Mouse (Mus musculus) spleen, adult 10 weeks (tissue): Measurements from ENCODE around the gene Ccdc78. TPM values are rescaled to one million over a fixed set of nuclear protein-coding genes. Genes with fewer than 3 reads are reported as not detected.

Source experiments
- polyA plus RNA-seq: library from polyadenylated mRNA; stranded (reverse); fragments of 350-450 nt; fragmentation: Illumina TruSeq; extraction: RNeasy Lipid Tissue Mini Kit (QIAGEN cat#74804); gene quantifications from one replicate; pipeline ENCODE4 v1.2.3, GENCODE M21; 2015; ENCODE audit warnings: low replicate concordance; ENCODE audit not compliant: insufficient read depth

The Ccdc78 gene
- polyA plus RNA-seq: not detected

DNA sequence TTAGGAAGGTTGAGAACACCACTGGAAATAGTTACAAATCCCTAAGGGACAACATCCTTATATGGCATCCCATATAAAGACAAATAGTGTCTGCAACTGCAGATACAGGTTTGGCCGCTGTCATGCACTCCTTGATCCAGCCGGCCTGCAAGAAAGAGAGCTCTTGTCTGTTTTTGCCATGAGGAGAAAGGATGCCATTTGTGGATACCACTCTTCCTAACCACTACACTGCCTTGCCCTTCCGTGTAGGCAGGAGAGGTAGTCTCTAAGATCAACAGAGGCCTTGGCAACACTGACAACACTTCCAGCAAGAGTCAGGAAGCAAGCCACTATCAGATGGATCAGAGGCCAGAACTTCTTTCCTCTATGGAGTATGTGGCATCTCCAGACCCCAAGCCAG, at the start of gene Ccdc78:
Ccdc78 (plus strand) TSS at position 301 of the 400 bp plus-strand sequence.

DNA sequence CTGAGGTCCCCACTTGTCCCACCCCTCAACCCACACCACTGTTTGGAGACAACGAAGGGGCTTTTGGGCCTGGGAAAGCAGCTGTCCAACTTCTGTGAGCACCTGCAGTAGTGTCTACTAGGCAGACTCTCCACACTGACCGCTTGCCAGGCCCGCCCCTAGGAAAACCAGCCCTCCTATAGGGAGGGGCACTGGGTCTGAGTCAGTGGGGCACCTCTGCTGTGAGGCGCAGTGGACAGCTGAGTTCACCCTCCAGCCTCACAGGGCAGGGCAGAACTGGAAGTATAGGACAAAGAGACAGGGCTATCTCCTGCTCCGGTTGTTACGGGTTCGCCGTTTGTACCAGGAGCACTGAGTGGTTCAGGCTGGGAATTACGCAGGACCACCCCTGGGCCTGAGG, 32.1 kb upstream of the Ccdc78 start, which contains the start of gene Msln:
Msln (minus strand) TSS at position 138 of the 400 bp plus-strand sequence.

GRCm38 (mm10) chr17:25773549-25774120, 12.7 kb upstream of the Ccdc78 start, which contains the start of gene Narfl:
Narfl (plus strand) TSS chr17:25773776.

DNA sequence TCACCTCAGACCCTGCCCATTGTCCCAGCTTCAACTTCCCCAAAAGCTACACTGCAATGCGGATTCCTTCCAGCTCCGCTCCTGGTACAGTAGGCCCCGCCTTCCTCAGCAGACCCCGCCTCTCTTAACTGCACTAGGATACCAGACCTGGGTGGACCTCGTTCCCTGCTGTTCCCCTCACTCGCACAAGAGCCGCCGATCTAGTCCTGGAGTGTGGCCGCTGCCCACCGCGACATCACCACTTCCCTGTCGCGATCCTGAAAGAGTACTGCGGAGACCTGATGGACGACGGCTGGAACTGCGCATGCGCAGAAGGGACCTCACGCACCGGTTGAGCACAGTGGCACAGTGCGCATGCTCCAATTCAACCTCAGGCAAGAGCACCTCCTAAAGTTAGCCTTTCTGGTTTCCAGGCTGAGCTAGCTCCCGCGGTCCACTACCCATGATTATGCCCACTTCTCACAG, 1.1 kb upstream of the Ccdc78 start, which contains the start of gene Haghl:
Haghl (minus strand) TSS at position 393 of the 465 bp plus-strand sequence.

GRCm38 (mm10) chr17:25792615-25793014, 6.2 kb downstream of the Ccdc78 start, which contains the start of gene Fam173a:
Fam173a (minus strand) TSS chr17:25792901.

DNA sequence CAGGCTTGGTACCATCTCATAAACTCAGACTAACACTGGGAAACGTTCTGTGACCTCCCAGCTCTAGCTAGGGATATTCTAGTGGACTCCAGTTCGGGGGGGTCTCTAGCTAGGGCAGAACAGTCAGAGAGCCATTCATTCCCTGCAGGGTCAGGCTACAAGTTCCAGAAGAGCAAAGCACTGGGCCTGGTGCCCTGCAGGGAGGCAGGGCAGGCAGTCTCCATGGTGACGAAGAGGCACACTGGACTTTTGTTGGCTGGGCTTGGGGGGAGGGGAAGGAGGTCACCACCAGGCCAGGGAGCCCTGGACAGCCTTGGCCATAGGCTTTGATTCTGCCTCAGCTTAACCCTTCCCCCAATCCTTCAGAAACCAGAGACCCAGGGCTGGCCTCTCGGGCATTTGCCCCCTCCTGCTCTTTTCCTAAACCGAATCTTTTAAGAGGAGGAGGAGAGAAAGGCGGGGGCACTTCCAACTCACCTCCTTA, 9.3 kb downstream of the Ccdc78 start, which contains the start of gene AC134908.4:
AC134908.4 (minus strand) TSS at position 51 of the 484 bp plus-strand sequence.

DNA sequence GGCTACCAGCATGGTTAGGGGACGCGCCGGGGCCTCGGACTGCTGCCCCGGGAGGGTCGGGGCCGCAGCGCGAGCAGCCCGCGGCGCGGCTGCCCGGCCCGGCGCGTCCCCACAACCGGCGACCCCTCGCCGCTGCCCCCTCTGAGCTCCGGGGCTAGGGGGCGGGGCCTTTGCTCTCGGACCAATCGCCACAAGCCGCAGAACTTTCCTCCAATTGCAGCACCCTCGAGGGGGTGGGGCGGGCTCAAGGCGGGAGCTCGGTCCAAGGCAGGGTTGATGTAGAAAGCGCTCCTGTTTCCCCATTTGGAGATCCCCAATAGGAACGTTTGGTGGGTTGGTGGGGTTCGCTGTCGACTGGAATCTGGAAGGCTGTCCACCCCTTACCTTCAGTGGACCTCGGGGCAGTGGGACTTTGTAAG, 10.6 kb downstream of the Ccdc78 start, which contains the start of gene Metrn:
Metrn (minus strand) TSS at position 186 of the 419 bp plus-strand sequence.

DNA sequence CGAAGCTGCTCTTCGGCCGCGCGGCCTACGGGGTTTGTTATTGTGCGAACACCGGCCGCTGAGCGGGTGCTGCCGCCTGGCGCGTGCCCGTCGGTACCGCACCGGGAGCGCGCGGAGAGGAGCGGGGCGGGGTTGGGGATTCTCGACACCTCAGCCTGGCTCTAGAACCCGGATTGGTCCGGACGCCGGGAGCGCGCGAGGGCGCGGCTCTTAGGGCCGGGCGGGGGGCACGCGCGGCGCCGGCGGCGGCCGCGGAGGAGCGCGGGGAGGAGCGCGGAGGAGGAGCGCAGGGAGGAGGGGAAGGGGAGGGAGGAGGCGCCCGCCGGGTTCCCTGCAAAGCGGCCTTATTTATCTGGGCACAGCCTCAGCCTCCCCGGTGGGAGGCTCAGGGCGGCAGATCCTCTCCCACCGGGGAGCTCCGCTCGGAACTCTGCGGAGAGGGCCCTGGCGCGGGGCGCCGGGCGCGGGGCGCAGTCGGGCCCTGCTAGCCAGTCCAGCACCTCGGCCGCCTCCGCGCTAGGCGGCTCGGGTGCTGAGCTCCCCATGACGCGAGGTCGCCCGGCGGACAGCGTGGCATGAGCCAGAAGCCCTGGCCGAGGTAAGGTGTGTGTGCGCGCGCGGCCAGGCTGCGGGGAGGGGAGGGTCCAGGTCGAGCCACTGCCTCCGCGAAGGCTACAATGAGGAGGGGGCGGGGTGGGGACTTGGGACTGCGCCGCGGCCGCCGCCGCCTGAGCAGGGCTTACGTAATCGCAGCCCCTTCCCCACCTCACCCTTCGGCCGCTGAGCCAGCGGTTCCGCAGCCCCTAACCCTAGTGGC, 22.6 kb downstream of the Ccdc78 start, which contains the start of gene Fbxl16:
Fbxl16 (plus strand) TSS at position 297 of the 817 bp plus-strand sequence.

GRCm38 (mm10) chr17:25823452-25823851, 37.1 kb downstream of the Ccdc78 start, which contains the start of gene Wdr24:
Wdr24 (plus strand) TSS chr17:25823627.

DNA sequence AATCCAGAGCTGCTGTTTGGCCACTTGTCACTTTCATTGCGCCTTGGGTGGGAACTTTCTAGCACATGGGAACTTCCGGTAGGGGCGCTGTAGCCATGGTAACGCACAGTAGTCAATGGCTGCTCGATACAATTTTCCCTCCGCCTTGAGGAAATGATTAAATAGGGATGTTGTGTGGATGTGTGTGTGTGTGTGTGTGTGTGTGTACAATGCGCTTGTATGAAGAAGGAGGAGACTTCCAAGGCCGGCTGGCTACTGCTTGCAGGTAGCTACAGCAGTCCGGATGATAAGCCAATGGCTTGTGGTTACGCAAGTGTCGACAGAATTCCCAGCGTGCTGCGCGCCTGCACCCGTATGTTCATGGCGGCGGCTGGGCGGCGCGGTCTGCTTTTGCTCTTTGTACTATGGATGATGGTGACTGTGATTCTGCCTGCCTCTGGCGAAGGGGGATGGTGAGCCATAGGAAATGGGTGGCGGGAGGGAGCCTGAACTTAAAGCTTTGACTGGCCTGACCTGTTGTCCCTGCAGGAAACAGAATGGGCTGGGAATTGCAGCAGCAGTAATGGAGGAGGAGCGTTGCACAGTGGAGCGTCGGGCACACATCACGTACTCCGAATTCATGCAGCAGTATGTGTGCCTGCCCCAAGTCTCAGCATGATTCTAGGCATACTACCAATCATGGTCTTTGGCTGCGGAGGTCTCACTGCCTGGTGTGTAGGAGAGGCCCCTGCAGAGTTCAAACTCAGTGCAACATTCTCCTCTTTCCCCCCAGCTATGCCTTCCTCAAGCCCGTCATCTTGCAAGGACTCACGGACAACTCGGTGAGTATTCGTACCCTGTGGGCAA, 42.6 kb downstream of the Ccdc78 start, which contains the start of gene Jmjd8:
Jmjd8 (plus strand) TSS at position 156 of the 846 bp plus-strand sequence.

GRCm38 (mm10) chr17:25833291-25833663, 46.9 kb downstream of the Ccdc78 start, which contains the start of gene Stub1:
Stub1 (minus strand) TSS chr17:25833404.

GRCm38 (mm10) chr17:25837076-25837410, 50.7 kb downstream of the Ccdc78 start, which contains the start of gene Rhbdl1:
Rhbdl1 (minus strand) TSS chr17:25837295.

Other genes starting within 250 kb of the Ccdc78 start
- gene Sox8, start 215.9 kb upstream of the Ccdc78 start, polyA plus RNA-seq: 0.55 TPM
- gene Lmf1, start 207.5 kb upstream of the Ccdc78 start, polyA plus RNA-seq: 7.9 TPM
- gene Gng13, start 69.4 kb upstream of the Ccdc78 start, polyA plus RNA-seq: not detected
- 3.2 TPM for gene Chtf18, start 59.2 kb upstream of the Ccdc78 start, polyA plus RNA-seq
- gene Rpusd1, start 58.9 kb upstream of the Ccdc78 start, polyA plus RNA-seq: 1.5 TPM
- not detected for gene Mslnl, start 50.5 kb upstream of the Ccdc78 start, polyA plus RNA-seq
- 1.9 TPM for gene Msln, start 32.2 kb upstream of the Ccdc78 start, polyA plus RNA-seq
- 15.2 TPM for gene Narfl, start 12.8 kb upstream of the Ccdc78 start, polyA plus RNA-seq
- gene Haghl, start 907 bp upstream of the Ccdc78 start, polyA plus RNA-seq: 7.3 TPM
- gene Fam173a, start 6.3 kb downstream of the Ccdc78 start, polyA plus RNA-seq: 19.6 TPM
- not detected for gene AC134908.4, start 9.1 kb downstream of the Ccdc78 start, polyA plus RNA-seq
- gene Metrn, start 10.6 kb downstream of the Ccdc78 start, polyA plus RNA-seq: 2.4 TPM
- gene Fbxl16, start 22.5 kb downstream of the Ccdc78 start, polyA plus RNA-seq: 0.46 TPM
- 7.8 TPM for gene Wdr24, start 37.0 kb downstream of the Ccdc78 start, polyA plus RNA-seq
- gene Jmjd8, start 42.3 kb downstream of the Ccdc78 start, polyA plus RNA-seq: 21.8 TPM
- 41.4 TPM for gene Stub1, start 46.8 kb downstream of the Ccdc78 start, polyA plus RNA-seq
- not detected for gene Rhbdl1, start 50.7 kb downstream of the Ccdc78 start, polyA plus RNA-seq
- gene Gm20683, start 55.2 kb downstream of the Ccdc78 start, polyA plus RNA-seq: 0.30 TPM
- gene Rhot2, start 58.3 kb downstream of the Ccdc78 start, polyA plus RNA-seq: 38.1 TPM
- gene Wdr90, start 74.9 kb downstream of the Ccdc78 start, polyA plus RNA-seq: 9.6 TPM
- 1.4 TPM for gene Mcrip2, start 82.2 kb downstream of the Ccdc78 start, polyA plus RNA-seq
- 14.3 TPM for gene Mettl26, start 88.5 kb downstream of the Ccdc78 start, polyA plus RNA-seq
- gene Wfikkn1, start 94.3 kb downstream of the Ccdc78 start, polyA plus RNA-seq: 0.21 TPM
- gene Rab40c, start 133.1 kb downstream of the Ccdc78 start, polyA plus RNA-seq: 10.4 TPM
- gene Pigq, start 158.4 kb downstream of the Ccdc78 start, polyA plus RNA-seq: 70.8 TPM
- 0.28 TPM for gene Nhlrc4, start 158.4 kb downstream of the Ccdc78 start, polyA plus RNA-seq
- not detected for gene A930017K11Rik, start 166.0 kb downstream of the Ccdc78 start, polyA plus RNA-seq
- gene Capn15, start 199.2 kb downstream of the Ccdc78 start, polyA plus RNA-seq: 5.8 TPM